Mouse (Mus musculus): ENCODE measurements at regions not wholly inside any gene's neighbourhood (a gene's known extent, or its start where the extent isn't known, plus 50 kb on each side); places are given as distances from the start of the nearest gene placed in this dataset.
A peak's percentile ranks its signal among the peaks of the same experiment; 100 is the strongest.

GRCm38 (mm10) chr4:150711646-150712045 is 59.7 kb upstream of the Slc45a1 start:
- TF ChIP-seq POLR2A (IDR thresholded peaks at IDR 0.05; ENCODE audit: insufficient read length, low read depth) (no peak), USF1 (IDR thresholded peaks at IDR 0.05; ENCODE audit: low read depth) (no peak), MYOD1 (IDR thresholded peaks at IDR 0.05; ENCODE audit: control insufficient read depth in 1 of 3, insufficient read length in 2 of 3, low read depth in 2 of 3) (no peak), MYOG (IDR thresholded peaks at IDR 0.05; ENCODE audit: control insufficient read depth in 1 of 3, insufficient read depth in 1 of 3, insufficient read length in 2 of 3, low read depth in 2 of 3) (no peak), CEBPB (IDR thresholded peaks at IDR 0.05; ENCODE audit: insufficient read depth, poor library complexity, severe bottlenecking) (no peak), TCF12 (IDR thresholded peaks at IDR 0.05; ENCODE audit: insufficient read depth, poor library complexity, severe bottlenecking) (no peak), POLR2AphosphoS2 (IDR thresholded peaks at IDR 0.05; ENCODE audit: insufficient read length, low read depth) (no peak), REST (IDR thresholded peaks at IDR 0.05; ENCODE audit: insufficient read depth, insufficient read length) (no peak), MAX (IDR thresholded peaks at IDR 0.05; ENCODE audit: low read depth) (no peak), E2F4 (IDR thresholded peaks at IDR 0.05; ENCODE audit: insufficient read depth) (no peak), TCF3 (IDR thresholded peaks at IDR 0.05; ENCODE audit: insufficient read length, low read depth) (no peak)
- no peak overlapping the region for H3ac ChIP-seq (ENCODE audit: control insufficient read depth, insufficient read length)
- no peak overlapping the region for H3K4me2 ChIP-seq (ENCODE audit: low read depth)

GRCm38 (mm10) chr4:150709391-150710130 is 57.6 kb upstream of the Slc45a1 start:
- no peak for TF ChIP-seq E2F4 (IDR thresholded peaks at IDR 0.05; ENCODE audit: insufficient read depth)
- TF ChIP-seq CEBPB (IDR thresholded peaks at IDR 0.05; ENCODE audit: insufficient read depth, poor library complexity, severe bottlenecking) = no peak
- H3K4me3 ChIP-seq = no peak overlapping the region
- no peaks in the 10 kb centered on the region for H3K36me3 ChIP-seq (ENCODE audit: control insufficient read depth, insufficient read depth)
- no peak overlapping the region for H3K4me2 ChIP-seq (ENCODE audit: low read depth)
- no peaks in the 10 kb centered on the region for H3K27me3 ChIP-seq (ENCODE audit: control insufficient read depth, insufficient read depth, insufficient read length)
- H3K79me2 ChIP-seq (ENCODE audit: control insufficient read depth, insufficient read depth) = no peaks in the 10 kb centered on the region
- H3ac ChIP-seq (ENCODE audit: control insufficient read depth, insufficient read length) = no peak overlapping the region

More at GRCm38 (mm10) chr4:150711646-150712045, 59.7 kb upstream of the Slc45a1 start:
- Histone ChIP-seq H3K4me3 (no peak overlapping the region), H3K79me2 (ENCODE audit: control insufficient read depth, insufficient read depth) (no peaks in the 10 kb centered on the region), H3K27me3 (ENCODE audit: control insufficient read depth, insufficient read depth, insufficient read length) (no peaks in the 10 kb centered on the region), H3K36me3 (ENCODE audit: control insufficient read depth, insufficient read depth) (no peaks in the 10 kb centered on the region)

GRCm38 (mm10) chr4:150708572-150708984 is 56.6 kb upstream of the Slc45a1 start:
- H3ac ChIP-seq (ENCODE audit: control insufficient read depth, insufficient read length) = no peak overlapping the region

GRCm38 (mm10) chr4:150707725-150708571 is 56.0 kb upstream of the Slc45a1 start:
- Histone ChIP-seq H3K4me2 (ENCODE audit: low read depth) (peak overlapping the region; percentile 76), H3K27me3 (ENCODE audit: control insufficient read depth, insufficient read depth, insufficient read length) (no peaks in the 10 kb centered on the region), H3ac (ENCODE audit: control insufficient read depth, insufficient read length) (no peak overlapping the region), H3K4me3 (no peak overlapping the region), H3K36me3 (ENCODE audit: control insufficient read depth, insufficient read depth) (no peaks in the 10 kb centered on the region), H3K79me2 (ENCODE audit: control insufficient read depth, insufficient read depth) (no peaks in the 10 kb centered on the region)
- TF ChIP-seq E2F4 (IDR thresholded peaks at IDR 0.05; ENCODE audit: insufficient read depth) = no peak
- TF ChIP-seq MYOD1 (IDR thresholded peaks at IDR 0.05; ENCODE audit: control insufficient read depth in 1 of 3, insufficient read length in 2 of 3, low read depth in 2 of 3) = peak in 2 of 3 experiments; percentile 48 to 78
- TF ChIP-seq POLR2A (IDR thresholded peaks at IDR 0.05; ENCODE audit: insufficient read length, low read depth) = no peak

More at GRCm38 (mm10) chr4:150708572-150708984, 56.6 kb upstream of the Slc45a1 start:
- no peaks in the 10 kb centered on the region for H3K27me3 ChIP-seq (ENCODE audit: control insufficient read depth, insufficient read depth, insufficient read length)
- TF ChIP-seq POLR2AphosphoS2 (IDR thresholded peaks at IDR 0.05; ENCODE audit: insufficient read length, low read depth) = no peak
- TF ChIP-seq MYOD1 (IDR thresholded peaks at IDR 0.05; ENCODE audit: control insufficient read depth in 1 of 3, insufficient read length in 2 of 3, low read depth in 2 of 3) = no peak
- TF ChIP-seq POLR2A (IDR thresholded peaks at IDR 0.05; ENCODE audit: insufficient read length, low read depth) = no peak
- no peak for TF ChIP-seq TCF3 (IDR thresholded peaks at IDR 0.05; ENCODE audit: insufficient read length, low read depth)
- no peak for TF ChIP-seq REST (IDR thresholded peaks at IDR 0.05; ENCODE audit: insufficient read depth, insufficient read length)
- TF ChIP-seq MAX (IDR thresholded peaks at IDR 0.05; ENCODE audit: low read depth) = no peak
- no peak for TF ChIP-seq USF1 (IDR thresholded peaks at IDR 0.05; ENCODE audit: low read depth)
- TF ChIP-seq SRF (IDR thresholded peaks at IDR 0.05; ENCODE audit: control insufficient read depth, insufficient read length, low read depth) = no peak
- no peak for TF ChIP-seq MYOG (IDR thresholded peaks at IDR 0.05; ENCODE audit: control insufficient read depth in 1 of 3, insufficient read depth in 1 of 3, insufficient read length in 2 of 3, low read depth in 2 of 3)
- TF ChIP-seq TCF12 (IDR thresholded peaks at IDR 0.05; ENCODE audit: insufficient read depth, poor library complexity, severe bottlenecking) = no peak
- no peak for TF ChIP-seq CEBPB (IDR thresholded peaks at IDR 0.05; ENCODE audit: insufficient read depth, poor library complexity, severe bottlenecking)
- no peak for TF ChIP-seq E2F4 (IDR thresholded peaks at IDR 0.05; ENCODE audit: insufficient read depth)
- H3K4me3 ChIP-seq = no peak overlapping the region
- no peaks in the 10 kb centered on the region for H3K36me3 ChIP-seq (ENCODE audit: control insufficient read depth, insufficient read depth)
- H3K79me2 ChIP-seq (ENCODE audit: control insufficient read depth, insufficient read depth) = no peaks in the 10 kb centered on the region
- peak overlapping the region; percentile 76 for H3K4me2 ChIP-seq (ENCODE audit: low read depth)

All from myocyte (in vitro differentiated cells).